Mouse (Mus musculus) limb, embryonic 12.5 days (tissue): Measurements from ENCODE around the gene Fus. TPM values are rescaled to one million over a fixed set of nuclear protein-coding genes. Genes with fewer than 3 reads are reported as not detected.

Experiments used
- ATAC-seq: fragments of 200-750 bp; cut with Nextera tagmentation; 2 replicates; pipeline ENCODE4 v1.8.0; 2017; ENCODE audit warnings: low read depth, moderate TSS enrichment; ENCODE audit not compliant: insufficient number of reproducible peaks, insufficient read depth, low FRiP score, low TSS enrichment
- H3K27ac ChIP-seq: fragments of 300-500 bp; sonication (generic); 2 replicates; pipeline ENCODE4 v1.5.1; 2016; ENCODE audit warnings: mild to moderate bottlenecking, moderate library complexity
- H3K27me3 ChIP-seq: fragments of 300-500 bp; sonication (generic); 2 replicates; pipeline ENCODE4 v1.6.1; 2016; ENCODE audit warnings: mild to moderate bottlenecking, moderate library complexity
- H3K36me3 ChIP-seq: fragments of 300-500 bp; sonication (generic); 2 replicates; pipeline ENCODE4 v1.6.1; 2016; ENCODE audit warnings: mild to moderate bottlenecking, moderate library complexity
- H3K4me1 ChIP-seq: fragments of 300-500 bp; sonication (generic); replicated peaks from 2 replicates; pipeline ENCODE4 v1.6.1; 2016
- H3K4me2 ChIP-seq: fragments of 300-500 bp; sonication (generic); 2 replicates; pipeline ENCODE4 v1.6.1; 2016; ENCODE audit warnings: mild to moderate bottlenecking, moderate library complexity
- H3K4me3 ChIP-seq: fragments of 300-500 bp; sonication (generic); replicated peaks from 2 replicates; pipeline ENCODE4 v1.5.1; 2016; ENCODE audit warnings: mild to moderate bottlenecking
- H3K9ac ChIP-seq: fragments of 300-500 bp; sonication (generic); replicated peaks from 2 replicates; pipeline ENCODE4 v1.6.1; 2016; ENCODE audit warnings: mild to moderate bottlenecking, moderate library complexity
- H3K9me3 ChIP-seq: fragments of 300-500 bp; sonication (generic); 2 replicates; pipeline ENCODE4 v1.6.1; 2016; ENCODE audit warnings: mild to moderate bottlenecking, moderate library complexity
- WGBS: fragments of 180-500 bp; shearing (Covaris S2); methylation state at CpG from one replicate; pipeline ENCODE4 v1.1.7; 2016; 5-methylcytosine and 5-hydroxymethylcytosine counted together
- polyA plus RNA-seq: library from polyadenylated mRNA; unstranded; fragments of >200 nt; fragmentation: Nextera tagmentation; extraction: Ambion mirVana; gene quantifications from 2 replicates; pipeline ENCODE4 v1.2.1, GENCODE M21; 2016

Fus gene
- polyA plus RNA-seq, 1 experiment from 2014 or later = 605 TPM

DNA sequence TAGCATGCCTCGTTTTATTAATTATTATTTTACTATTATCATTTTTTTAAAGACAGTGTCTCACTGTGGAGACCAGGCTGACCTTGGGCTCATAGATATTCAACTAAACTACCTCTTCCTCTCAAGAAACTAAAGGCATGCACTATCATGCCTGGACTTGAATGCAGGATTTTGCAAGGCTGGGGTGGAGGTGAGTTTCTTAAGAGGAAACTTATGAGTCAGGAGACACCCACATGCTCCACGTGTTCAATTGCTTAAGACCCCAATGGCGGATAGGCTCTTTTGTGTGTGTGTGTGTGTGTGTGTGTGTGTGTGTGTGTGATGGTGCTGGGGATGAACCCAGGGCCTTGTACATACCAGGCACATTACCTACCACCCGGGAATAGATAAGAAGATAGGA, 58.1 kb downstream of the Fus start:
- Histone ChIP-seq H3K36me3 (no peaks in the 10 kb centered on the region), H3K27ac (no peak overlapping the region)
- WGBS = 80% methylated on average over 4 of the region's 4 CpGs

GRCm38 (mm10) chr7:128031403-128031976, 64.2 kb downstream of the Fus start:
- Histone ChIP-seq H3K9me3 (no peaks in the 10 kb centered on the region), H3K27me3 (no peaks in the 10 kb centered on the region), H3K9ac (no peak overlapping the region), H3K36me3 (no peaks in the 10 kb centered on the region), H3K4me3 (no peak overlapping the region), H3K4me2 (no peak overlapping the region), H3K4me1 (no peaks in the 10 kb centered on the region), H3K27ac (no peak overlapping the region)
- no peak; the same call in 1 of the 2 replicates for ATAC-seq
- WGBS = 42% methylated on average over 9 of the region's 9 CpGs

More for the DNA sequence above, 58.1 kb downstream of the Fus start:
- Histone ChIP-seq H3K27me3 (no peaks in the 10 kb centered on the region), H3K9ac (no peak overlapping the region), H3K4me1 (no peaks in the 10 kb centered on the region), H3K4me2 (no peak overlapping the region), H3K9me3 (no peaks in the 10 kb centered on the region), H3K4me3 (no peak overlapping the region)
- ATAC-seq = no peak

- Histone ChIP-seq H3K36me3 (no peaks in the 10 kb centered on the region), H3K27me3 (no peaks in the 10 kb centered on the region), H3K4me2 (no peak overlapping the region), H3K4me3 (no peak overlapping the region), H3K9ac (no peak overlapping the region), H3K4me1 (no peaks in the 10 kb centered on the region), H3K27ac (no peak overlapping the region), H3K9me3 (no peaks in the 10 kb centered on the region)
- WGBS = 84% methylated on average over 5 of the region's 5 CpGs
- ATAC-seq = no peak
These were observed 65.2 kb downstream of the Fus start for GRCm38 (mm10) chr7:128032290-128032988.

- Histone ChIP-seq H3K9ac (no peak overlapping the region), H3K4me3 (no peak overlapping the region)
- ATAC-seq = no peak
These were observed 65.7 kb downstream of the Fus start for GRCm38 (mm10) chr7:128032989-128033293.

GRCm38 (mm10) chr7:128033616-128034015, 66.4 kb downstream of the Fus start:
- H3K27ac ChIP-seq = no peak overlapping the region
- H3K4me3 ChIP-seq = no peak overlapping the region
- no peak overlapping the region for H3K4me2 ChIP-seq
- no peaks in the 10 kb centered on the region for H3K27me3 ChIP-seq
- H3K36me3 ChIP-seq = no peaks in the 10 kb centered on the region
- ATAC-seq = no peak
- H3K9me3 ChIP-seq = no peaks in the 10 kb centered on the region
- H3K4me1 ChIP-seq = no peaks in the 10 kb centered on the region
- 88% methylated on average over 4 of the region's 4 CpGs for WGBS
- no peak overlapping the region for H3K9ac ChIP-seq

More at GRCm38 (mm10) chr7:128032989-128033293, 65.7 kb downstream of the Fus start:
- no peaks in the 10 kb centered on the region for H3K36me3 ChIP-seq
- WGBS = 84% methylated on average over 3 of the region's 3 CpGs
- H3K9me3 ChIP-seq = no peaks in the 10 kb centered on the region
- no peak overlapping the region for H3K27ac ChIP-seq
- H3K4me1 ChIP-seq = no peaks in the 10 kb centered on the region
- no peaks in the 10 kb centered on the region for H3K27me3 ChIP-seq
- no peak overlapping the region for H3K4me2 ChIP-seq

Other genes starting within 250 kb of the Fus start
- 0.36 and 0.60 TPM in 2 replicates for gene Ctf2, start 235.3 kb upstream of the Fus start, polyA plus RNA-seq
- 9.0 and 10.5 TPM in 2 replicates for gene Fbxl19, start 222.9 kb upstream of the Fus start, polyA plus RNA-seq
- gene Orai3, start 197.6 kb upstream of the Fus start, polyA plus RNA-seq = 15.2 and 15.4 TPM in 2 replicates
- gene Setd1a, start 190.8 kb upstream of the Fus start, polyA plus RNA-seq = 24.7 and 25.2 TPM in 2 replicates
- not detected in 2 replicates for gene Gm49388, start 181.8 kb upstream of the Fus start, polyA plus RNA-seq
- 9.5 and 9.8 TPM in 2 replicates for gene Hsd3b7, start 166.9 kb upstream of the Fus start, polyA plus RNA-seq
- gene Stx4a, start 143.2 kb upstream of the Fus start, polyA plus RNA-seq = 31.8 and 41.5 TPM in 2 replicates
- gene Stx1b, start 142.9 kb upstream of the Fus start, polyA plus RNA-seq = 8.4 and 9.3 TPM in 2 replicates
- gene Zfp646, start 91.2 kb upstream of the Fus start, polyA plus RNA-seq = 17.5 and 19.0 TPM in 2 replicates
- 29.8 and 31.1 TPM in 2 replicates for gene Zfp668, start 90.6 kb upstream of the Fus start, polyA plus RNA-seq
- 1.4 and 1.6 TPM in 2 replicates for gene Prss53, start 76.5 kb upstream of the Fus start, polyA plus RNA-seq
- not detected in 2 replicates for gene Gm21974, start 72.0 kb upstream of the Fus start, polyA plus RNA-seq
- 81.7 and 84.7 TPM in 2 replicates for gene Vkorc1, start 71.8 kb upstream of the Fus start, polyA plus RNA-seq
- 83.0 and 90.1 TPM in 2 replicates for gene Bckdk, start 63.4 kb upstream of the Fus start, polyA plus RNA-seq
- gene Kat8, start 54.9 kb upstream of the Fus start, polyA plus RNA-seq = 50.9 and 51.3 TPM in 2 replicates
- gene Prss8, start 37.4 kb upstream of the Fus start, polyA plus RNA-seq = 5.0 TPM in 2 replicates
- 9.6 and 10.7 TPM in 2 replicates for gene Prss36, start 20.7 kb upstream of the Fus start, polyA plus RNA-seq
- 9.2 and 10.5 TPM in 2 replicates for gene Pycard, start 26.4 kb downstream of the Fus start, polyA plus RNA-seq
- 0.23 and 0.61 TPM in 2 replicates for gene Trim72, start 36.5 kb downstream of the Fus start, polyA plus RNA-seq
- gene Itgam, start 95.2 kb downstream of the Fus start, polyA plus RNA-seq = 0.64 and 0.89 TPM in 2 replicates
- gene Gm49368, start 95.2 kb downstream of the Fus start, polyA plus RNA-seq = not detected in 2 replicates
- gene Itgax, start 162.1 kb downstream of the Fus start, polyA plus RNA-seq = not detected in 2 replicates
- not detected in 2 replicates for gene Itgad, start 186.9 kb downstream of the Fus start, polyA plus RNA-seq
- gene Cox6a2, start 238.9 kb downstream of the Fus start, polyA plus RNA-seq = 6.8 and 10.4 TPM in 2 replicates